Mouse (Mus musculus): ENCODE measurements around the gene Add2. TPM values are rescaled to one million over a fixed set of nuclear protein-coding genes. Genes with fewer than 3 reads are reported as not detected.
"Not testable (repeated sequence)": the region's sequence is repeated elsewhere in the genome, so short reads cannot be mapped to it uniquely, and the experiment has no call there.

Add2 gene
- polyA plus RNA-seq, 1 experiment: 1.7 TPM

DNA sequence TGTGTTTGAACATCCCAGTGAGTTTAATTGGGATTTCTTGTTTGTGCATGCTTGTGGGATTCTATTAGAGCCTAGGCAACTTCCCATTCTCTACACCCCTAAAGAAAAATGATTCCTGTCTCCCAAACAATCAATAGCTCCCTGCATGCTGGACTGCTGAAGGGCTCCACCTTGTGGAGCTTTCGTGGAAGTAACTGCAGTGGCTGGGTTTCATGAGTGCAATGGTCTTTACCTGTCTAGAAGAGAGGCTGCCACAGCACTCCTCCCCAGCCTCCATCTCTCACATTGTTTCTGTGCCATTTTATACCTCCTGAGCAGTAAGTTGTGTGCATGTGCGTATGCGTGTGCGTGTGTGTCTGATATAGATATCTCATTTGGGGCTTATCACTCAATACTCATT lies 18.5 kb upstream of the Add2 start:
- TF ChIP-seq CTCF (IDR thresholded peaks at IDR 0.05; ENCODE audit: control insufficient read depth, insufficient read depth, insufficient replicate concordance, low read depth, low read length): peak; percentile 36; the same call in 1 of the 2 replicates
- TF ChIP-seq POLR2A (IDR thresholded peaks at IDR 0.05; ENCODE audit: control insufficient read depth, low read depth, low read length): no peak
- no peaks in the 10 kb centered on the region for H3K4me1 ChIP-seq (ENCODE audit: control insufficient read depth, insufficient read depth, low read length)
- no peaks in the 10 kb centered on the region for H3K36me3 ChIP-seq (ENCODE audit: control insufficient read depth, insufficient read depth, low read length)
- no peaks in the 10 kb centered on the region for H3K27me3 ChIP-seq (ENCODE audit: control insufficient read depth, insufficient read depth, low read length)
- H3K27ac ChIP-seq (ENCODE audit: control insufficient read depth, insufficient read depth, low read depth, low read length): no peak overlapping the region
- H3K4me3 ChIP-seq (ENCODE audit: control insufficient read depth, low read depth, low read length): no peak overlapping the region

DNA sequence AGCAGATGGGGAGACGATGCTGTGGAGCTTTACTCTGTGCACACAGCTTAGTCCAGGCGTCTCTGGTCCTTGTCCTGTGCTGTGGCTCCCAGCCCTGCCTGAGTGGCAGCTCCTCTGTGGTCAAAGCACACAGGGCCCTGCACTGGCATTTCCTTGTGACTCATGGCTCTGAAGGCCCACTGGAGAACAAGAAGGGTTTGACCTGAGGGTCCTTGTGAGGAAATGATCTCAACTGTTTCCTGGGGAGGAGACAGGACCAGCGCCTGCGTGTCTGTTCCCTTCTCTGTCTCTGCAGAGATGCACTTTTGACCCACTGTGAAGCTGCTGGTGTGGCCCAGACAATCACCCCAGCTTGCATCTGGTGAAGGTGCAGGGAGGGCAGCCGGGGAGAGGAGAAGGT lies 13.7 kb upstream of the Add2 start:
- H3K27ac ChIP-seq (ENCODE audit: control insufficient read depth, insufficient read depth, low read depth, low read length); H3K4me3 ChIP-seq (ENCODE audit: control insufficient read depth, low read depth, low read length); H3K36me3 ChIP-seq (ENCODE audit: control insufficient read depth, insufficient read depth, low read length); H3K27me3 ChIP-seq (ENCODE audit: control insufficient read depth, insufficient read depth, low read length); H3K4me1 ChIP-seq (ENCODE audit: control insufficient read depth, insufficient read depth, low read length): not testable (repeated sequence)

DNA sequence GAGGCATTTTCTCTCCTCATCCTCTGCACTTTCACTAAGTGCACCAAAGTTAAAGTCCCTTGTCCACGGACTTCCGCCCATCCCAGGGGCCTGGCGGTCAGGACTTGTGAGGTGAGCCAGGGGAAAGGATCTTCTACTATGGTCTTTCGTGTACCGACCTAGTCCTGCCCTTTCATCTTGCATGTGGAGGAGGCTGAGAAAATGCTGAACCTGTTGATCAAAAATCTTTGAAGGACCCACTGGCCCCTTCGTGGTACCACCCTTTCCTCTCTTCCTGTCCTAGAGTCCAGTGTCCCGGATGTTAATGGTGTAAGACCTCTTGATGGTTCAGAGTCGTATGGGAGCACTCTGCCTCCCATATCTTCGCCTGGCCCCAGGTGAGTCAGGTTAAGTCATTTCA lies 12.6 kb upstream of the Add2 start, which contains the start of gene Figla:
Gene Figla, plus strand, starts transcription at position 301 of the 400 bp plus-strand sequence.
- peaks cover 10% of the 10 kb centered on the region for H3K4me1 ChIP-seq (ENCODE audit: control insufficient read depth, insufficient read depth, low read length)
- H3K27me3 ChIP-seq (ENCODE audit: control insufficient read depth, insufficient read depth, low read length): no peaks in the 10 kb centered on the region
- TF ChIP-seq CTCF (IDR thresholded peaks at IDR 0.05; ENCODE audit: control insufficient read depth, insufficient read depth, insufficient replicate concordance, low read depth, low read length): no peak
- no peak for TF ChIP-seq POLR2A (IDR thresholded peaks at IDR 0.05; ENCODE audit: control insufficient read depth, low read depth, low read length)
- no peaks in the 10 kb centered on the region for H3K36me3 ChIP-seq (ENCODE audit: control insufficient read depth, insufficient read depth, low read length)
- H3K4me3 ChIP-seq (ENCODE audit: control insufficient read depth, low read depth, low read length): peak within 1 kb of the TSS; percentile 83
- peak within 1 kb of the TSS; percentile 23; the same call in 1 of the 2 replicates for H3K27ac ChIP-seq (ENCODE audit: control insufficient read depth, insufficient read depth, low read depth, low read length)

DNA sequence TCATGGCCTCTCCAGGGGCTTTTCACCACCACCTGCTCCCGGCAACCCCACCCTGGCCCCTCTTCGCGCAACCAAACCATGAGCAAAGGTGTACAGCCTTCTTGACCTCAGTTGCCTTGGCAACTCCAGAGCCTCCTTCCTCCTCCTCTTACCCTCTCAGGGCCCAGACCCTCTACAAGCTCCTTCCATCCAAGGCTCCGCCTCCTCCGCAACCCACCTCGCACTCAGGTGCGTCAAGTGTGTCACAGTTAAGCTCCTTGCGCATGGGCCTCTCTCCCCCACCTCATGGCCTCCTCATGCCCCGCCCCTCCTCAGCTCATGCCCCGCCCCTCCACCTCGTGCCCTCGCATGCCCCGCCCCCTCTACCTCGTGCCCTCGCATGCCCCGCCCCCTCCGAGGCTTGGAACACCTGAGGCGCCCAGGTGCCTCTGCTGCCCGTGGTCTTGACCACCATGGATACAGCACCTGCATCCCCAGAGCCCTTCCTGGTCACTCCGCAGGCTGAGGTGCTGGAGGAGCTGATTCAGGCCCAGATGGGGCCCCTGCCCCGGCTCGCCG lies 11.6 kb upstream of the Add2 start:
- peaks cover 10% of the 10 kb centered on the region for H3K4me1 ChIP-seq (ENCODE audit: control insufficient read depth, insufficient read depth, low read length)

DNA sequence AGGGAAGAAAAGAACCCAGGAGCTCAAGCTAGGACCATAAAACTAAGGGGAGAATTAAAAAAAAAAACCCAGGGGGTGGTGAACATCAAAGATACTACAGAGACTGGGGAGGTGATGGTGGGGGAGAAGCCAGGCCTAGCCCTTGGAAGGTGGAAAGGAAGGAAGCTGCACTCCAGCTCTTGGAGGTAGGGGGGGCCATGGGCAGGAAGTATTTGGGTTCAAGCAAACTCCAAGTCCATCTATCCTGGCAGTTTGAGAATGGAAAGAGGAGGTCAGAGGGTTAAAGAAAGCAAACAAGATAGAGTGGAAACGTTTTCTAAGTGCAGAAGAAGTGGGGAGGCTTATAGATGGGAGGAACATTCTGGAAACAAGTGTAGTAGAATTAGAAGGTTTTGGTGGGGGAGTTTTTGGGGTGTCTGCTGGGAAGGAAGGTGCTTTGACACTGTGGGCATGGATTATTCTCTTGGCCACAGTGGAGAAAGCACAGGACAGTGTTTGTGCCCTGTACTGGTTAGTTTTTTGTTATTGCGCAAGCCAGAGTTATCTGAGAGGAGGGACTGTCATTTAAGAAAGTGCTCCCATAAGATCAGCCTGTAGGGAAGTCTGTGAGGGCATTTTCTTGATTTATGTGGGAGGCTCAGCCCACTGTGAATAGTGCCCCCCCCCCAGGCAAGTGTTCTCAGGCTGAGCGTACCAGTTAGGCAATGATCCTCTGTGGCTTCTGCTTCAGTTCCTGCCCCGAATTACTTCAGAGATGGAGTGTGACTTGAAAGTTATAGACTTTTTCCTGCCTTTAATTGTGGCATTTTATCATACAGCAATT lies 8.9 kb upstream of the Add2 start:
- no peaks in the 10 kb centered on the region for H3K36me3 ChIP-seq (ENCODE audit: control insufficient read depth, insufficient read depth, low read length)
- H3K4me3 ChIP-seq (ENCODE audit: control insufficient read depth, low read depth, low read length): no peak overlapping the region
- peaks cover 10% of the 10 kb centered on the region for H3K4me1 ChIP-seq (ENCODE audit: control insufficient read depth, insufficient read depth, low read length)
- no peak overlapping the region for H3K27ac ChIP-seq (ENCODE audit: control insufficient read depth, insufficient read depth, low read depth, low read length)
- no peaks in the 10 kb centered on the region for H3K27me3 ChIP-seq (ENCODE audit: control insufficient read depth, insufficient read depth, low read length)
- TF ChIP-seq CTCF (IDR thresholded peaks at IDR 0.05; ENCODE audit: control insufficient read depth, insufficient read depth, insufficient replicate concordance, low read depth, low read length): no peak
- no peak for TF ChIP-seq POLR2A (IDR thresholded peaks at IDR 0.05; ENCODE audit: control insufficient read depth, low read depth, low read length)

More for the DNA sequence above, 11.6 kb upstream of the Add2 start:
- no peak for TF ChIP-seq CTCF (IDR thresholded peaks at IDR 0.05; ENCODE audit: control insufficient read depth, insufficient read depth, insufficient replicate concordance, low read depth, low read length)
- TF ChIP-seq POLR2A (IDR thresholded peaks at IDR 0.05; ENCODE audit: control insufficient read depth, low read depth, low read length): peak; percentile 58; the same call in 1 of the 2 replicates
- H3K27ac ChIP-seq (ENCODE audit: control insufficient read depth, insufficient read depth, low read depth, low read length): peak overlapping the region; percentile 23; the same call in 1 of the 2 replicates
- H3K4me3 ChIP-seq (ENCODE audit: control insufficient read depth, low read depth, low read length): peak overlapping the region; percentile 83
- no peaks in the 10 kb centered on the region for H3K36me3 ChIP-seq (ENCODE audit: control insufficient read depth, insufficient read depth, low read length)
- no peaks in the 10 kb centered on the region for H3K27me3 ChIP-seq (ENCODE audit: control insufficient read depth, insufficient read depth, low read length)

DNA sequence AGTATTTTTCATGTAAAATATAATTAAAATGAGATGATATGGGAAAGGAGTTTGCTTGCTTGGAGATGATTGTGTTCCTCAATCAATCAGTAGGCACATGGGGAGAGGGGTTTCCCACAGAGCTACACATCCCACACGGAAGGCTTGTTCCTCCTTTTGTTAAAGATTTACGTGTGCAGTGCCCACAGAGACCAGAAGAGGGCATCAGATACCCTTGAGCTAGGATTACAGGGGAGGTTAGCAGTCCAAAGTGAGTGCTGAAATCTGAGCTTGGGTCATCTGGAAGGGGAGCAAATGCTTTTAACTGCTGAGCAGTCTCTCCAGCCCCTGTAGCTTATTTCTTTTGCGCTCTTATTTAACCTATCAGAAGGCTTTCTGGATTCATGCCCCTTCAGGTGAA lies 7.5 kb upstream of the Add2 start:
- Histone ChIP-seq H3K36me3 (ENCODE audit: control insufficient read depth, insufficient read depth, low read length) (no peaks in the 10 kb centered on the region), H3K4me1 (ENCODE audit: control insufficient read depth, insufficient read depth, low read length) (peaks cover 10% of the 10 kb centered on the region), H3K27ac (ENCODE audit: control insufficient read depth, insufficient read depth, low read depth, low read length) (no peak overlapping the region), H3K4me3 (ENCODE audit: control insufficient read depth, low read depth, low read length) (no peak overlapping the region), H3K27me3 (ENCODE audit: control insufficient read depth, insufficient read depth, low read length) (no peaks in the 10 kb centered on the region)
- TF ChIP-seq CTCF (IDR thresholded peaks at IDR 0.05; ENCODE audit: control insufficient read depth, insufficient read depth, insufficient replicate concordance, low read depth, low read length) (no peak), POLR2A (IDR thresholded peaks at IDR 0.05; ENCODE audit: control insufficient read depth, low read depth, low read length) (no peak)

DNA sequence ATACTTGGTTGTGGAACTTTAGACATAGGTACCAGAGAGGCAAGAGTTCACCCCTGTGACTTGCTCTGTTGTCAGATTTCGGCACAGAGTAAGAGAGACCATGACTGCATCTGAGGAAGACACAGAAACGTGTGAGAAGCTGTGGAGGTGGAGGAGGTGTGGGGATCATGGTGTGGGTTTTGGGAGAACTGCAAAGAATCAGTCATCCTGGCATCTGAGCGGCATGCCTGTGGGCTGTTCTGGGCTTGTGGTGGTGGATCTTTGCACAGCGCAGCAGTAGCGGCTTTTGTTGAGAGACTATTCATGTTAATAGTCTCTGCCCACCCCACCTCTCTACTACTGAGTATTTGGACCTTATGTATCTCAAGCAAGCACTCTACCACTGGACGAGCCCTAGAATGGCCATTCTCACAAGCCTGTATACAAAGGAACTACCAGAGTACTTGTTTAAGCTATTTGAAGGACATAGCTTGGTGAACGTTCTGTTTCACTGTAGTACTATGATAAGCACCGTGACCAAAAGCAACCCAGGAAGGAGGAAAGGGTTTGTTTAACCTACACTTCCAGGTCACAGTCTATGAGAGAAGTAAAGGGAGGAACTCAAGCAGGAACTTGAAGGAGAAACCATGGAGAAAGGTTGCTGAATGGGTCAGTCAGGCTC lies 1.7 kb upstream of the Add2 start:
- no peaks in the 10 kb centered on the region for H3K27me3 ChIP-seq (ENCODE audit: control insufficient read depth, insufficient read depth, low read length)
- no peaks in the 10 kb centered on the region; the same call in 1 of the 2 replicates for H3K4me1 ChIP-seq (ENCODE audit: control insufficient read depth, insufficient read depth, low read length)
- no peaks in the 10 kb centered on the region for H3K36me3 ChIP-seq (ENCODE audit: control insufficient read depth, insufficient read depth, low read length)
- no peak for TF ChIP-seq POLR2A (IDR thresholded peaks at IDR 0.05; ENCODE audit: control insufficient read depth, low read depth, low read length)
- no peak for TF ChIP-seq CTCF (IDR thresholded peaks at IDR 0.05; ENCODE audit: control insufficient read depth, insufficient read depth, insufficient replicate concordance, low read depth, low read length)
- H3K27ac ChIP-seq (ENCODE audit: control insufficient read depth, insufficient read depth, low read depth, low read length): no peak overlapping the region
- H3K4me3 ChIP-seq (ENCODE audit: control insufficient read depth, low read depth, low read length): no peak overlapping the region
